Mouse (Mus musculus): ENCODE measurements at regions not wholly inside any gene's neighbourhood (a gene's known extent, or its start where the extent isn't known, plus 50 kb on each side); places are given as distances from the start of the nearest gene placed in this dataset.
"Not testable (repeated sequence)": the region's sequence is repeated elsewhere in the genome, so short reads cannot be mapped to it uniquely, and the experiment has no call there.

GRCm38 (mm10) chr14:53007323-53007722, 511.8 kb upstream of the Olfr1507 start:
- TF ChIP-seq CTCF (IDR thresholded peaks at IDR 0.05; ENCODE audit: low read depth, low read length); POLR2A (IDR thresholded peaks at IDR 0.05; ENCODE audit: insufficient read depth, low read length): not testable (repeated sequence)
